Mouse (Mus musculus) kidney, embryonic 16.5 days (tissue): ENCODE results near the gene Gm45234. TPM values are rescaled to one million over a fixed set of nuclear protein-coding genes. Genes with fewer than 3 reads are reported as not detected.
"Not testable (repeated sequence)": the region's sequence is repeated elsewhere in the genome, so short reads cannot be mapped to it uniquely, and the experiment has no call there.

Experiments
- ATAC-seq: fragments of 200-750 bp; cut with Nextera tagmentation; 2 replicates; pipeline ENCODE4 v1.8.0; 2017; ENCODE audit warnings: moderate TSS enrichment; ENCODE audit not compliant: low FRiP score, low TSS enrichment
- H3K27ac ChIP-seq: fragments of 300-500 bp; sonication (generic); 2 replicates; pipeline ENCODE4 v1.5.1; 2014; ENCODE audit warnings: low read length
- H3K27me3 ChIP-seq: fragments of 300-500 bp; sonication (generic); 2 replicates; pipeline ENCODE4 v1.6.1; 2014; ENCODE audit warnings: low read length, control low read depth, mixed read lengths; ENCODE audit not compliant: insufficient read depth
- H3K36me3 ChIP-seq: fragments of 300-500 bp; sonication (generic); 2 replicates; pipeline ENCODE4 v1.6.1; 2014; ENCODE audit warnings: low read length, control low read depth, mixed read lengths; ENCODE audit not compliant: insufficient read depth
- H3K4me1 ChIP-seq: fragments of 300-500 bp; sonication (generic); 2 replicates; pipeline ENCODE4 v1.6.1; 2014; ENCODE audit warnings: low read length, control low read depth, mixed read lengths; ENCODE audit not compliant: insufficient read depth
- H3K4me2 ChIP-seq: fragments of 300-500 bp; sonication (generic); replicated peaks from 2 replicates; pipeline ENCODE4 v1.6.1; 2014; ENCODE audit warnings: low read depth, low read length
- H3K4me3 ChIP-seq: fragments of 300-500 bp; sonication (generic); 2 replicates; pipeline ENCODE4 v1.5.1; 2014; ENCODE audit warnings: mild to moderate bottlenecking, low read length
- H3K9ac ChIP-seq: fragments of 300-500 bp; sonication (generic); replicated peaks from 2 replicates; pipeline ENCODE4 v1.6.1; 2014; ENCODE audit warnings: low read length
- H3K9me3 ChIP-seq: fragments of 300-500 bp; sonication (generic); 2 replicates; pipeline ENCODE4 v1.6.1; 2016; ENCODE audit warnings: low read length, control low read depth
- WGBS: fragments of 180-500 bp; shearing (Covaris S2); extraction: QIAGEN DNeasy Blood & Tissue Kit; methylation state at CpG from one replicate; pipeline ENCODE4 v1.1.7; 2014; 5-methylcytosine and 5-hydroxymethylcytosine counted together
- polyA plus RNA-seq: library from polyadenylated mRNA; unstranded; fragments of >200 nt; fragmentation: Nextera tagmentation; extraction: Ambion mirVana; gene quantifications from 2 replicates; pipeline ENCODE4 v1.2.1, GENCODE M21; 2015

The Gm45234 gene
- polyA plus RNA-seq: 0.14 TPM in 1 of 2 replicates, not detected in the other

DNA sequence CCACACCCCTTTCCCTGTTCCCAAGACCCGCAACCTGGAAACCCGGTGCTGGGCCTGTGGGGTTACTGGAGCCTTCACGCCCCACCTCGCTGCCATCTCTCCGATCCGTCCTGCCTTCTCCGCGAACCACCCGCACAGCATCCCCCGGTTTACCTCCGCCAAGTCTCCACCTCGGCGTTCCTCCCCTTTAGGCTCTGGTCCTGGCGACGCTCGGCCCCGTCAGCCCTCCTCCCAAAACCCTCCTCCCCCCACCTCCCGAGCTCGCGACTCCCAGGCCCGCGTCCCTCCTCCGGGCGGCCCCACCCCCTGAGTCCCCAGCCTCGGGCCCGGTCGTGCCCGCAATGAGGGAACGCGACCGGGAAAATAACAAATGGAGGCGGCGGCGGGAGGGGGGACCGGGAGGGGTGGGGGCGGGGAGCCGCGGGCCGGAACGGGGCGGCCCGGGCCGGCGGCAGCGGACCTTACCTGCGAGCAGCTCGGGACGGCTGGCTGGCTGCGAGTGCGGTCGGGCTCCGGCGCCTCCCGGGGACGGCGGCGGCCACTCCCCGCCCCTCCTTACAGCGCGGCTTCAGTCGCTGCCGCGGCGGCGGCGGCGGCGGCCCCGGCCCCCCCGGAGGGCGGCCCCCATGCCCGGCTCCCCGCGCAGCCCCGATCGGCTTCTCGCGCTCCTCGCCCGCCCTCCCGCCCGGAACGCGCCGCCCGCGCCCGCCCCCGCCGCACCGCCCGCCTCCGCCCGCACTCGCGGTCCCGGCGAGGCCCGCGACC, at the start of gene Gm45234, which contains the start of gene Atn1:
Gene Gm45234 (minus strand): TSS at position 191 of the 765 bp plus-strand sequence.
Gene Atn1 (minus strand): TSS at position 694 of the 765 bp plus-strand sequence.
- H3K4me3 ChIP-seq: peak within 1 kb of the TSS; percentile 77
- peak within 1 kb of the TSS; percentile 97 for H3K9ac ChIP-seq
- WGBS: under 1% methylated on average over 55 of the region's 100 CpGs
- no peaks in the 10 kb centered on the region; the same call in 1 of the 2 replicates for H3K36me3 ChIP-seq
- peak; percentile 64 for ATAC-seq
- H3K4me1 ChIP-seq: peaks cover 43% of the 10 kb centered on the region
- H3K9me3 ChIP-seq: no peaks in the 10 kb centered on the region
- no peaks in the 10 kb centered on the region for H3K27me3 ChIP-seq
- H3K27ac ChIP-seq: peak within 1 kb of the TSS; percentile 98
- peak within 1 kb of the TSS; percentile 68 for H3K4me2 ChIP-seq

- H3K27ac ChIP-seq: peak overlapping the region; percentile 98; the same call in 1 of the 2 replicates
- H3K27me3 ChIP-seq: no peaks in the 10 kb centered on the region
- H3K4me2 ChIP-seq: no peak overlapping the region
- peaks cover 12% of the 10 kb centered on the region for H3K4me1 ChIP-seq
- H3K9me3 ChIP-seq: no peaks in the 10 kb centered on the region
- ATAC-seq: no peak
- no peak overlapping the region for H3K9ac ChIP-seq
- 83% methylated on average over 3 of the region's 3 CpGs for WGBS
- H3K4me3 ChIP-seq: no peak overlapping the region
- no peaks in the 10 kb centered on the region for H3K36me3 ChIP-seq
Observed at GRCm38 (mm10) chr6:124804341-124804740, 48.5 kb upstream of the Gm45234 start.

- 94% methylated on average over 4 of the region's 4 CpGs for WGBS
- not testable (repeated sequence) for H3K9ac ChIP-seq, H3K36me3 ChIP-seq, ATAC-seq, H3K27ac ChIP-seq, H3K9me3 ChIP-seq, H3K4me3 ChIP-seq, H3K27me3 ChIP-seq, H3K4me2 ChIP-seq
- H3K4me1 ChIP-seq: peaks cover 12% of the 10 kb centered on the region
Observed at GRCm38 (mm10) chr6:124803691-124804090, 47.9 kb upstream of the Gm45234 start.

DNA sequence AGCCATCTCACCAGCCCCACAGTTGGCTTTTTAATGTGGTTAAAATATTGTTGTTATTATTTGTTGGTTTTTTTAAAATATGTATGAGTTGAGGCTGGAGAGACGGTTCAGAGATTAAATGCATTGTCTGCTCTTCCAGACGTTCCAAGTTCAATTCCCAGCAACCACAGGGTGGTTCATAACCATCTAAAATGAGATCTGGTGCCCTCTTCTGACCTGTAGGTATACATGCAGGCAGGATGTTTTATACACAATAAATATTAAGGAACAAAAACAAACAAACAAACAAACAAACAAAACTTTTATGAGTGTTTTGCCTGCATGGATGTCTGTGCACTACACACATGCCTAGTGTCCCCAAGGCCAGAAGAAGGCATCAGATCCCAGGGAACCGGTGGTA, 47.2 kb upstream of the Gm45234 start:
- 85% methylated on average over 3 of the region's 3 CpGs for WGBS
- peaks cover 9% of the 10 kb centered on the region for H3K4me1 ChIP-seq
- H3K4me3 ChIP-seq: no peak overlapping the region
- H3K4me2 ChIP-seq: no peak overlapping the region
- H3K36me3 ChIP-seq: no peaks in the 10 kb centered on the region
- no peak overlapping the region for H3K9ac ChIP-seq
- H3K27ac ChIP-seq: no peak overlapping the region
- no peak for ATAC-seq
- no peaks in the 10 kb centered on the region for H3K27me3 ChIP-seq
- no peaks in the 10 kb centered on the region for H3K9me3 ChIP-seq

DNA sequence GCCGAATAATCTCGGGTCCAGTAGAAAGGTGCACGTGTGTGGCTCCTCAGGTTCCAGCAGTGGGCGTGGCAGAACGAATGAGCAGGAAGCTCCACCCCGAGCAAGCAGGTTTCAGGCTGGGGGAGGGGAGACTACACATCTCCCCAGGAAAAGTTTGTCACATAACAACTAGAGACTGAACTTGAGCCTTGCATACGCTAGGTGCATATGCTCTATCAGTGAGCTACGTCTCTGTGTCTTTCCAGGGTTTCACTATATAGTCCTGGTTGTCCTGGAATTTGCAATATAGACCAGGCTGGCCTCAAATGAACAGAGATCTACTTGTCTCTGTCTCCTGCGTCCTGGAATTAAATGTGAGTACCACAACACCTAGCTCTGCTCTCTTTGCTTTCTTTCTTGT, 46.6 kb upstream of the Gm45234 start:
- not testable (repeated sequence) for H3K4me3 ChIP-seq, H3K36me3 ChIP-seq, H3K27me3 ChIP-seq, H3K9me3 ChIP-seq, ATAC-seq, H3K27ac ChIP-seq, H3K4me1 ChIP-seq, H3K9ac ChIP-seq
- WGBS: 25% methylated on average over 4 of the region's 9 CpGs
- peak overlapping the region; percentile 26; the same call in 1 of the 2 replicates for H3K4me2 ChIP-seq

- Histone ChIP-seq H3K4me3 (no peak overlapping the region), H3K36me3 (no peaks in the 10 kb centered on the region), H3K9ac (no peak overlapping the region), H3K27ac (peak overlapping the region; percentile 91), H3K4me1 (peaks cover 8% of the 10 kb centered on the region; the same call in 1 of the 2 replicates), H3K4me2 (no peak overlapping the region), H3K27me3 (no peaks in the 10 kb centered on the region), H3K9me3 (no peaks in the 10 kb centered on the region)
- WGBS: 68% methylated on average over 2 of the region's 2 CpGs
- ATAC-seq: no peak
Observed at GRCm38 (mm10) chr6:124796200-124796599, 40.4 kb upstream of the Gm45234 start.

DNA sequence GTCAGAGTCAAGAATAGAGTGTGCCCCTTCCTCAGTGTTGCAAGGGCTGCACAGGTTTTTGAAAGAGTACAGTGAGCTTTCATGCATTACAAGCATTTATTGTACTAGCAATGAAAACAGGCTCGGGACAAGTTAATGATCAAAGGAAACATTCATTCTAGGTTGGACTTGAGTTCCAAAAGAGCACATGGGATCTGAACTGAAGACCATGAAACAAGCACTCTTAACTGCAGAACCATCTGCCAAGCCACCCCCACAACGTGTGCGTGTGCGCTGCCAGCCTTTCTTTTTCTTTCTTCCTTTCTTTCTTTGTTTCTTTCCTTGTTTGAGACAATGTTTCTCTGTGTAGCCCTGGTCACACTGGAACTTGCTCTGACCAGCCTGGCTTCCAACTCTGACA, 40.0 kb upstream of the Gm45234 start:
- Histone ChIP-seq H3K27me3 (no peaks in the 10 kb centered on the region), H3K4me1 (peaks cover 8% of the 10 kb centered on the region; the same call in 1 of the 2 replicates), H3K27ac (peak overlapping the region; percentile 91), H3K36me3 (no peaks in the 10 kb centered on the region), H3K9me3 (no peaks in the 10 kb centered on the region), H3K4me3 (no peak overlapping the region), H3K4me2 (no peak overlapping the region), H3K9ac (no peak overlapping the region)
- 70% methylated on average over 4 of the region's 4 CpGs for WGBS
- ATAC-seq: peak; percentile 69; the same call in 1 of the 2 replicates

GRCm38 (mm10) chr6:124791911-124792310, 36.1 kb upstream of the Gm45234 start:
- H3K4me3 ChIP-seq: no peak overlapping the region
- no peaks in the 10 kb centered on the region for H3K9me3 ChIP-seq
- no peak overlapping the region for H3K27ac ChIP-seq
- no peak overlapping the region for H3K9ac ChIP-seq
- no peaks in the 10 kb centered on the region for H3K27me3 ChIP-seq
- no peak for ATAC-seq
- H3K36me3 ChIP-seq: no peaks in the 10 kb centered on the region
- WGBS: 65% methylated on average over 3 of the region's 3 CpGs
- peaks cover 13% of the 10 kb centered on the region; the same call in 1 of the 2 replicates for H3K4me1 ChIP-seq
- no peak overlapping the region for H3K4me2 ChIP-seq

GRCm38 (mm10) chr6:124790121-124790520, 34.3 kb upstream of the Gm45234 start:
- H3K4me3 ChIP-seq: no peak overlapping the region
- 0 out of 2 replicates have a peak, but pooled peaks have one; percentile 59 for ATAC-seq
- 28% methylated on average over 4 of the region's 4 CpGs for WGBS
- no peaks in the 10 kb centered on the region for H3K27me3 ChIP-seq
- H3K9ac ChIP-seq: no peak overlapping the region
- H3K4me2 ChIP-seq: no peak overlapping the region
- peak overlapping the region; percentile 41; the same call in 1 of the 2 replicates for H3K27ac ChIP-seq
- H3K9me3 ChIP-seq: no peaks in the 10 kb centered on the region
- 0 out of 2 replicates have a peak, but pooled peaks cover 5% of the 10 kb centered on the region for H3K4me1 ChIP-seq
- no peaks in the 10 kb centered on the region for H3K36me3 ChIP-seq

DNA sequence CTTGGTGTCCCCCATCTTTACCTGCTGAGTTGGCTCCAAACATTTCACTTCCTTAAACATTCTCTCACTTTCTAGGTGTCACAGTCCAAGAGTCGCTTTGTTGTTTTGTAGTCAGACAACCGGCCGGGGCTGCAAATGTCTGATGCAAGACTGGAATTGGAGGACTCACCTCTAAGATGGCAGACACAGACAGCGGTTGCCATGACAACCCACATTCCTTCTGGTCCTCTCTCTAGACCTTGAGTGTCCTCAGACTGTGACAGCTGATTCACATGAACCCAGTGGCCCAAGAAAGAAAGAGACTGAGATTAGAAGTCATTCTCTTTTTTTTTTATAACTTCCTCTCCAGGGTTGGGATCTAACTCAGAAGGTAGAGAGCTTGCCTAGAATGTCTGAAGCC, 33.7 kb upstream of the Gm45234 start:
- Histone ChIP-seq H3K9ac (no peak overlapping the region), H3K36me3 (no peaks in the 10 kb centered on the region), H3K9me3 (no peaks in the 10 kb centered on the region), H3K27ac (peak overlapping the region; percentile 15; the same call in 1 of the 2 replicates), H3K4me3 (no peak overlapping the region), H3K4me1 (0 out of 2 replicates have a peak, but pooled peaks cover 5% of the 10 kb centered on the region), H3K4me2 (no peak overlapping the region), H3K27me3 (no peaks in the 10 kb centered on the region)
- WGBS: 77% methylated on average over 4 of the region's 4 CpGs
- no peak for ATAC-seq
